Comparison of ENCODE assay signal across 10 mouse cellular contexts in genomic region chr16:59393300-59393699, GRCm38 (mm10).
DNase-seq lines count a peak whose midpoint lies in the region.
"Had no signal": no experiment of that assay in that cellular context is flagged by ENCODE, and none has a peak within 500 bp of the region (broad histone marks: within the 10 kb centered on the region; RNA-seq: fewer than 3 reads in every experiment).

No protein-coding gene starts in this region.

- DNase-seq in 416B (ENCODE audit: low read depth), result peak; percentile 80
- DNase-seq in brain, adult 2 months (ENCODE audit: low read depth, low spot score), result peak; percentile 90
- DNase-seq in frontal cortex, postnatal 10 days (ENCODE audit: low spot score in 2 of 2), result peak; percentile 35 to 50
- peak; percentile 58 to 82 for DNase-seq in left cerebral cortex, adult 9 months (ENCODE audit: low spot score in 2 of 2)
- DNase-seq in thymus, postnatal 4 days, result no peak
- no peak for DNase-seq in kidney, postnatal 36 days
- no peak for DNase-seq in urinary bladder, postnatal 25 days (ENCODE audit: low spot score)
- DNase-seq in kidney, postnatal 25 days, result no peak
- DNase-seq: kidney, adult 11 months; liver, embryonic 13.5 days had no signal

Comparison
In these comparisons a context has a peak if more than half of its experiments do, and no peak if none do; other contexts are left out.
1. DNase-seq: peak in 416B (single experiment), brain, adult 2 months (single experiment), frontal cortex, postnatal 10 days (2 of 2) and left cerebral cortex, adult 9 months (2 of 2); none in thymus, postnatal 4 days (single experiment), kidney, postnatal 36 days (0 of 2), urinary bladder, postnatal 25 days (single experiment) and kidney, postnatal 25 days (0 of 2).